Mouse (Mus musculus) v-Abl transformed pro-B cells (cell line): ENCODE measurements around the gene Cfap45.

Experiments used
- in situ Hi-C, 2 experiments: fragments of 400-800 bp; cut with MboI; formaldehyde crosslinking; loops; one replicate each; pipeline ENCODE4 v1.15.1; 2025; ENCODE audit not compliant: unreplicated experiment in 2 of 2

Cfap45 gene

DNA sequence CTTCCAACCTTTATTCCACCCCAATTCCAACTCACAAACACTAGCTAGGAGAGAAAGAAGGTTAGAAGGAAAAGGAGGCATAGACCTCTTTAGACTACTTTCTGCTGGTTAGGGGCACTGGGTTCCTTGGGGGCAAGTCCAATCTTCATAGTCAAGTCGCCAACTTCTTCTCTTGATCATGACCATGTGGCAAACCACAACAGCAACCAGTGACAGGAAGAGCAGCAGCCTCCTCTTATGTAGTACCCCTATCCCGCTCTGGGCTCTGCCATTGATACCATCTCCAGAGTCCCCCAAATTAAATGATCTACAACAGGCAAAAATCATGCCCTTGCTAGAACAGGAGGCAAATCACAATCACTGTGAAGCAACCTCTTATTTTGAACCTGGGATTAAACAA, 73.4 kb downstream of the Cfap45 start:
- in situ Hi-C loops = loop anchor here in 1 of 2 experiments (5.0 kb wide), 1 partner anchor 62 kb away; no protein-coding TSS in a partner anchor

- in situ Hi-C loops = loop anchor here in 1 of 2 experiments (5.0 kb wide), 1 partner anchor 62 kb away; no protein-coding TSS in a partner anchor
Measured at GRCm38 (mm10) chr1:172594495-172594894, 73.9 kb downstream of the Cfap45 start.
